Mouse (Mus musculus): ENCODE measurements at regions not wholly inside any gene's neighbourhood (a gene's known extent, or its start where the extent isn't known, plus 50 kb on each side); places are given as distances from the start of the nearest gene placed in this dataset.

GRCm38 (mm10) chr5:41347416-41347815 is 360.5 kb downstream of the Rab28 start:
- no peak overlapping the region for H3K4me2 ChIP-seq
- WGBS = 86% methylated on average over 3 of the region's 3 CpGs
- H3K9ac ChIP-seq = no peak overlapping the region
- H3K9me3 ChIP-seq = no peaks in the 10 kb centered on the region
- H3K4me1 ChIP-seq (replicated peaks) = no peaks in the 10 kb centered on the region
- H3K27ac ChIP-seq = no peak overlapping the region
- ATAC-seq (ENCODE audit: low FRiP score) = no peak
- no peaks in the 10 kb centered on the region for H3K36me3 ChIP-seq
- H3K4me3 ChIP-seq = no peak overlapping the region
- no peaks in the 10 kb centered on the region for H3K27me3 ChIP-seq

- no peak overlapping the region for H3K4me2 ChIP-seq
- no peak overlapping the region for H3K27ac ChIP-seq
- 95% methylated on average over 1 of the region's 1 CpGs for WGBS
- no peaks in the 10 kb centered on the region for H3K27me3 ChIP-seq
- ATAC-seq (ENCODE audit: low FRiP score) = no peak
- H3K4me3 ChIP-seq = no peak overlapping the region
- H3K36me3 ChIP-seq = no peaks in the 10 kb centered on the region
- H3K9ac ChIP-seq = no peak overlapping the region
- no peaks in the 10 kb centered on the region for H3K9me3 ChIP-seq
- no peaks in the 10 kb centered on the region for H3K4me1 ChIP-seq (replicated peaks)
These were observed 367.4 kb downstream of the Rab28 start for GRCm38 (mm10) chr5:41340581-41340980.

- ATAC-seq (ENCODE audit: low FRiP score) = no peak
- H3K4me1 ChIP-seq (replicated peaks) = no peaks in the 10 kb centered on the region
- no peak overlapping the region for H3K27ac ChIP-seq
- H3K9me3 ChIP-seq = no peaks in the 10 kb centered on the region
- no peaks in the 10 kb centered on the region for H3K36me3 ChIP-seq
- H3K4me2 ChIP-seq = no peak overlapping the region
- WGBS = 76% methylated on average over 1 of the region's 1 CpGs
- H3K4me3 ChIP-seq = no peak overlapping the region
- H3K9ac ChIP-seq = no peak overlapping the region
- no peaks in the 10 kb centered on the region for H3K27me3 ChIP-seq
These were observed 411.5 kb downstream of the Rab28 start for GRCm38 (mm10) chr5:41296440-41296839.

- Histone ChIP-seq H3K9me3 (no peaks in the 10 kb centered on the region), H3K36me3 (no peaks in the 10 kb centered on the region), H3K9ac (no peak overlapping the region), H3K4me3 (no peak overlapping the region), H3K27me3 (no peaks in the 10 kb centered on the region), H3K4me1 (replicated peaks) (no peaks in the 10 kb centered on the region), H3K27ac (no peak overlapping the region), H3K4me2 (no peak overlapping the region)
- no peak for ATAC-seq (ENCODE audit: low FRiP score)
These were observed 441.2 kb downstream of the Rab28 start for GRCm38 (mm10) chr5:41266731-41267130.

GRCm38 (mm10) chr5:41266317-41266716 is 441.6 kb downstream of the Rab28 start:
- no peaks in the 10 kb centered on the region for H3K4me1 ChIP-seq (replicated peaks)
- ATAC-seq (ENCODE audit: low FRiP score) = no peak
- H3K4me2 ChIP-seq = no peak overlapping the region
- 72% methylated on average over 2 of the region's 2 CpGs for WGBS
- H3K27me3 ChIP-seq = no peaks in the 10 kb centered on the region
- H3K4me3 ChIP-seq = no peak overlapping the region
- no peak overlapping the region for H3K27ac ChIP-seq
- no peaks in the 10 kb centered on the region for H3K9me3 ChIP-seq
- no peaks in the 10 kb centered on the region for H3K36me3 ChIP-seq
- no peak overlapping the region for H3K9ac ChIP-seq

GRCm38 (mm10) chr5:41261654-41262237 is 446.2 kb downstream of the Rab28 start:
- 78% methylated on average over 5 of the region's 5 CpGs for WGBS

More at GRCm38 (mm10) chr5:41261654-41262237, 446.2 kb downstream of the Rab28 start:
- H3K27ac ChIP-seq = no peak overlapping the region
- no peaks in the 10 kb centered on the region for H3K27me3 ChIP-seq
- no peak overlapping the region for H3K4me3 ChIP-seq
- H3K9me3 ChIP-seq = no peaks in the 10 kb centered on the region
- no peak overlapping the region for H3K9ac ChIP-seq
- ATAC-seq (ENCODE audit: low FRiP score) = no peak
- H3K4me1 ChIP-seq (replicated peaks) = no peaks in the 10 kb centered on the region
- H3K4me2 ChIP-seq = no peak overlapping the region
- no peaks in the 10 kb centered on the region for H3K36me3 ChIP-seq

Data from hindbrain, embryonic 13.5 days (tissue).